Comparison of ENCODE assay signal across 9 mouse cellular contexts in the genomic region with DNA sequence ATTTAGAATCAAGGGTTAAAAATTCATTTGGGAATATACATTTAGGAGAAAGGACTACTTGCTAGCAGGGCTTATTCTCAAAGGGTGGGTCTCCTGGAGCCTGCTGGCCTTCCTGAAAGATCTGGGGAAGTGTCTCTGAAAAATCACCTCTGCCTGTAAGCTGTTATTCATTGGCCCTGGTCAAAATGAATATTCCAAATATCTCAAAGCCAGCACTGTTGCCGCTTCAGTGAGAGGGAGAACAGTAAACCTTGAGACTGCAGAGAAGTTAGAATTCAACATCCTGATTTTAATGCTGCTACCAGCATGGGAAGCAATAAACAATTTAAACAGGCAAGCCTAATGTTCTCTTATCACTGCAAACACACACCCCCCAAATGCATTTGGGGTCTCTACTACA. TPM values are rescaled to one million over a fixed set of nuclear protein-coding genes. Genes with fewer than 3 reads are reported as not detected.
A peak's percentile ranks its signal among the peaks of the same experiment; 100 is the strongest.
DNase-seq lines count a peak whose midpoint lies in the region; ATAC-seq lines count a peak whose summit lies in the region.
"Had no signal": no experiment of that assay in that cellular context is flagged by ENCODE, and none has a peak within 500 bp of the region (broad histone marks: within the 10 kb centered on the region; RNA-seq: fewer than 3 reads in every experiment).

No protein-coding gene starts in this region.

- WGBS in liver, embryonic 11.5 days, result 62% methylated on average over 1 of the region's 1 CpGs
- 41% methylated on average over 1 of the region's 1 CpGs for WGBS in forebrain, embryonic 13.5 days
- WGBS in limb, embryonic 12.5 days, result 24% methylated on average over 1 of the region's 1 CpGs
- WGBS in neural tube, embryonic 14.5 days, result 29% methylated on average over 1 of the region's 1 CpGs

- DNase-seq in liver, embryonic 11.5 days (ENCODE audit: low spot score), result no peak
- DNase-seq in liver, result no peak
- no peak for DNase-seq in embryo, embryonic 10.5 days (ENCODE audit: low spot score)
- DNase-seq in retina, embryonic 14.5 days (ENCODE audit: low spot score), result no peak
- no peak for DNase-seq in lung, postnatal 14 days
- DNase-seq: thymus, adult 18-20 months had no signal

- peak overlapping the region; percentile 98 for H3K4me2 ChIP-seq in liver, embryonic 11.5 days
- H3K4me2 ChIP-seq in forebrain, embryonic 13.5 days, result peak overlapping the region; percentile 83
- H3K4me2 ChIP-seq in limb, embryonic 12.5 days, result peak overlapping the region; percentile 94
- H3K4me2 ChIP-seq in neural tube, embryonic 14.5 days (ENCODE audit: low read depth, low read length), result peak overlapping the region; percentile 96

- H3K27ac ChIP-seq in liver, embryonic 11.5 days (ENCODE audit: low read depth, low read length), result 0 out of 2 replicates have a peak overlapping the region, but pooled peaks have one; percentile 25
- H3K27ac ChIP-seq in forebrain, embryonic 13.5 days, result no peak overlapping the region
- no peak overlapping the region for H3K27ac ChIP-seq in limb, embryonic 12.5 days
- H3K27ac ChIP-seq in neural tube, embryonic 14.5 days (ENCODE audit: low read depth, low read length), result no peak overlapping the region

- H3K4me3 ChIP-seq in liver, embryonic 11.5 days (ENCODE audit: low read depth, low read length), result peak overlapping the region; percentile 85
- H3K4me3 ChIP-seq in forebrain, embryonic 13.5 days, result peak overlapping the region; percentile 98
- peak overlapping the region; percentile 92 for H3K4me3 ChIP-seq in limb, embryonic 12.5 days (replicated peaks)
- H3K4me3 ChIP-seq in neural tube, embryonic 14.5 days (ENCODE audit: low read depth, low read length), result peak overlapping the region; percentile 98

- ATAC-seq in liver, embryonic 11.5 days (replicated peaks; ENCODE audit: low FRiP score), result no peak
- ATAC-seq in forebrain, embryonic 13.5 days, result no peak
- ATAC-seq in limb, embryonic 12.5 days (ENCODE audit: insufficient number of reproducible peaks, insufficient read depth, low FRiP score, low TSS enrichment, low read depth), result no peak
- ATAC-seq in neural tube, embryonic 14.5 days (ENCODE audit: low read depth), result no peak

- H3K4me1 ChIP-seq in liver, embryonic 11.5 days (replicated peaks; ENCODE audit: control insufficient read depth, insufficient read depth, low read length), result peaks cover 59% of the 10 kb centered on the region
- H3K4me1 ChIP-seq in forebrain, embryonic 13.5 days, result peaks cover 51% of the 10 kb centered on the region
- peaks cover 38% of the 10 kb centered on the region for H3K4me1 ChIP-seq in limb, embryonic 12.5 days (replicated peaks)
- H3K4me1 ChIP-seq in neural tube, embryonic 14.5 days (ENCODE audit: control insufficient read depth, insufficient read depth, low read length), result peaks cover 34% of the 10 kb centered on the region

- peak overlapping the region; percentile 93 for H3K9ac ChIP-seq in liver, embryonic 11.5 days (ENCODE audit: low read depth, low read length)
- H3K9ac ChIP-seq in forebrain, embryonic 13.5 days, result peak overlapping the region; percentile 100
- no peak overlapping the region; the same call in 1 of the 2 replicates for H3K9ac ChIP-seq in limb, embryonic 12.5 days (replicated peaks)
- H3K9ac ChIP-seq in neural tube, embryonic 14.5 days (replicated peaks; ENCODE audit: low read depth, low read length), result peak overlapping the region; percentile 96; the same call in 1 of the 2 replicates

- H3K36me3 ChIP-seq in liver, embryonic 11.5 days (ENCODE audit: control insufficient read depth, insufficient read depth, low read length), result no peaks in the 10 kb centered on the region
- H3K36me3 ChIP-seq in forebrain, embryonic 13.5 days (ENCODE audit: poor library complexity, severe bottlenecking), result peaks cover 20% of the 10 kb centered on the region
- peaks cover 9% of the 10 kb centered on the region; the same call in 1 of the 2 replicates for H3K36me3 ChIP-seq in limb, embryonic 12.5 days
- H3K36me3 ChIP-seq in neural tube, embryonic 14.5 days (ENCODE audit: control insufficient read depth, insufficient read depth, low read length), result no peaks in the 10 kb centered on the region

- H3K27me3 ChIP-seq in liver, embryonic 11.5 days (replicated peaks; ENCODE audit: control insufficient read depth, insufficient read depth, low read length), result no peaks in the 10 kb centered on the region
- 0 out of 2 replicates have a peak, but pooled peaks cover 2% of the 10 kb centered on the region for H3K27me3 ChIP-seq in forebrain, embryonic 13.5 days
- no peaks in the 10 kb centered on the region for H3K27me3 ChIP-seq in limb, embryonic 12.5 days
- H3K27me3 ChIP-seq in neural tube, embryonic 14.5 days (ENCODE audit: control insufficient read depth, insufficient read depth, low read length), result no peaks in the 10 kb centered on the region

- no peaks in the 10 kb centered on the region for H3K9me3 ChIP-seq in liver, embryonic 11.5 days (ENCODE audit: control insufficient read depth, low read length)
- H3K9me3 ChIP-seq in forebrain, embryonic 13.5 days (replicated peaks), result no peaks in the 10 kb centered on the region
- H3K9me3 ChIP-seq in limb, embryonic 12.5 days, result no peaks in the 10 kb centered on the region
- H3K9me3 ChIP-seq in neural tube, embryonic 14.5 days (ENCODE audit: control insufficient read depth, low read length), result no peaks in the 10 kb centered on the region

RNA-seq across cellular contexts. Expression of a gene that starts 1.8 kb away (rescaled TPM):
- 35.7 and 37.9 TPM in 2 replicates for polyA plus RNA-seq in liver, embryonic 11.5 days (2014; fragmentation: Nextera tagmentation; extraction: Ambion mirVana)
- 125 and 139 TPM in 2 replicates for polyA plus RNA-seq in forebrain, embryonic 13.5 days (2015; fragmentation: Nextera tagmentation; extraction: Ambion mirVana)
- 68.1 and 72.0 TPM in 2 replicates for polyA plus RNA-seq in limb, embryonic 12.5 days (2016; fragmentation: Nextera tagmentation; extraction: Ambion mirVana)
- polyA plus RNA-seq in neural tube, embryonic 14.5 days (2014; fragmentation: Nextera tagmentation; extraction: Ambion mirVana), result 63.6 and 71.4 TPM in 2 replicates
